Mouse (Mus musculus): ENCODE measurements around the gene Cadm2.

Cadm2 gene

DNA sequence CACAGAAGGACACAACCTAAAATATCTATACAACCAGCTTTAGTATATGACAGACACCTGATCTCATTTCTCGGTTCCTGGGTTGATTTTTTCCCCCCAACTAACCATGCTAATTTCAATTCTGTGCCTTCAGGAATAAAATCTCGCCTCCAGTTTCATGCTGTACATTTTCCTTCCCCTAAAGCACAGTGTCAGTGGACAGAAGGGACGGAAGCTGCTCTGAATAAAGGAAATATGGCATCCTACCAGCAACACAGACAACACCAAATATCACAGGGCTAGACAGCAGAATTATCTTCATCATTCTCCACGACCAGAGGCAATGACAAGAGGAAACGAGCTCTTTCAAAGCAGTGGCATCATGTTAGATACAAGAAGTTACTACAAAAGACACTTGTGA lies 498.2 kb downstream of the Cadm2 start:
- no peak for DNase-seq

DNA sequence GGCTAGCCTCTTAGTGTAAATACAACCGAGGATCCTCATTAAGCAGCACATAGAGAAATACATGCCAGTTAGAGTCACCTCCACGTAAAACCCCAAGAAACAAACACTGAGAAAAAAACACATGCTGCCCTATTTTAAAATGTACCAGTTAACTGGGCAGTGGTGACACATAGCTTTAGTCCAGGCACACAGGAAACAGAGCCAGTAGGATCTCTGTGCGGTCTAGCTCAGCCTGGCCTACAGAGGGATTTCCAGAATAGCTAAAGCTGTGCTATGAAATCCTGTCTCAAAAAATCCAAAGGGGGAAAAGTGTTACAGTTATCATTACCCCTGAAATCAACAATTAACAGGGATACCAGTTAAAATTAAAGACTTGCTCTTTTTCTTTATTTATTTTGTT lies 498.9 kb downstream of the Cadm2 start:
- no peak for DNase-seq

DNA sequence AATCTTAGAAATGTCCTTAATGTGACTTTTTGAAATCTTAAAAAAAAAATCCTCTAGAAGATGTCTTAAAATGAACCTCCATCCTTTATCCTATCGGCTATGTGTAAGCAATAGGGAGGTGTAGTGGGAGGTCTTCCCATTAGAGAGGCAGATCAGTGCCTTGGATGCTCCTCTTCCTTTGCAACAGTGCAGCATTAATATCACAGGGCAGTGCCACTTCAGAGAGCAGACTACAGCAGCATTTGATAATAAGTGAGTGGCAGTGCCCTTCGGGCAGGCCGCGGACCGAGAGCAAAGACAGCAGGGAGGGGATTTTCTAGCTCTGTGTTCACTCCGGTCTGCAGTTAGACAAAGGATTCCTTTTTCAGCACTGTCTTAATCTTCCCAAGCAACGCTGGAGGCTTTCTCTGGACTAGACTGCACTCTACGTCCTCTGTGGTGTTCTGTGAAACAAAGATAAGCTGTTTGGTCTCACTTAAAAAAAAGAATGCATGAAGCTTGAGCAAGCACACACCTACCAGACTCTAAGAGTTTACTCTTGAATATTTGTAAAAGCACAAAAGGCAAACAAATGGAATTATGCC lies 514.1 kb downstream of the Cadm2 start:
- DNase-seq, result no peak

DNA sequence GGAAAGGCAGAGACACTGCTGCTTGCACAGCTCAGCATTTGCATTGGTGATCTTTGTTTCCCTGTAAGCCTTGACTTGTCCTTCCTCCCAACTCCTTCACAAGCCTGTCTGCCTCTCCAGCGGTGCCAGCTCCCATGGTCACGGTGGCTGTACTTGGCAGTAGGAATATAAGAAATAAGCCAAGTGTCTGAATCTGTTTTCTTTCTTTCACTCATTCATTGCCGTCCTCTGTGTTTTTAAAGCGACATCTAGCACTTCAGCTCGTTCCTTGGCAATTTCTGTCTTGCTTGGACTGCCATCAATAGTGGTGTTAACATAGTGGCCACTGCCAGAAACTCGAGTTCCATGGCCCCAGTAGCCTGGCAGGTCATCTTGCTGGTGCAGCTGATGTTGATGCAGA lies 524.0 kb downstream of the Cadm2 start:
- no peak for DNase-seq

DNA sequence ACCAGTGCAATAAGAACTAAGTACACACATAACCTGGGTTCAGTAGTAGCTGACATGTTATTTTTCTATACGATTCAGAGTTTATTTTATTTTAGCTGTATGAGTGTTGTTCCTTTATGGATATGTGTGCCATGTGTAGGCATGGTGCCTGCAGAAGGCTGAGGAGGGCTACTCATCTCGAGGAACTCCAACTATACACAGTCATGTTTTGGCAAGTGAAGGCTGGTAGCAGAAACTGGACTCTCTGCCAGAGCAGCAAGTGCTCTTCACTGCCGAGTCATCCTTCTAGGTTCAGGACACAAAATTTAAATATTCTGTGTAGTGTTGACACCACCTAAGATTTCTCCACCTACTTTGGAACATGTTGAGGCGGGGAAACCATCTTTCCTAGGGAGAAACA lies 524.8 kb downstream of the Cadm2 start:
- DNase-seq, result no peak

DNA sequence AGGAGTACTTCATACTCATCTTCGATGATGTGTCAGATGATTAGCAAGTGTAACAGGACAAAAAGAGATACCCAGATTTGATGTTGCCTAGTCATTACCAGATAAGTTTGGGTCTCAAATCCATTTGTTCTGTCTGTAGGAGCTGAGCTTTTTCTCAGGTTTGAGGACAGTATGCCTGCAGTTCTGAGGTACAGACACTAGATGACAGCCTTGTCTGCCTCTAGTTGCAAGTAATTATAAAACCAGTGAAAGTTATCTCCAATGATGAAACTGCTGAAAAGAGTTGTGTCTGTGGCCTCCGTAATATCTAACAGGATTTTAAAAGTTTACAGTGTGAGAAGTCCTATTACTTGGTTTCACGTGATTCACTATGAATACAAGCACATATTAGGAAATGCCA lies 531.0 kb downstream of the Cadm2 start:
- peak in 1 of 2 experiments; percentile 4 for DNase-seq

DNA sequence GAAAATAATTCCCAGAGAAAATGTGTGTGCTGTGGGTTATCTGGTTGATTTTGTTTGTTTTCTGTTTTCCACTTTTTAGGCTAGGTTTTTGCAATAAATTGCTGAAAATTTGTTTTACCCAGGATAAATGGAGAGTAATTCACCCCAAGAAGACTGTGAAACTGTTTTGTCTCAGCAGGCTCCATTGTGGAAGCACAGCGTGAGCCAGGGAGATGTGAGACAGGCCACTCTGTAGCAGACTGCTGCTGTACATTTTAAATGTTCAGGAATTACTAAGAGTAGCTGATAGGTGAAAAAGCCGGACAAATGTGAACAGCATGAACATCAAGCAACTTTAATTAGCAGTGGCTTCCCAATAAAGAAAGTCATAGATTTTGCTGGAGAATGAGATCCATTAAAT lies 541.4 kb downstream of the Cadm2 start:
- no peak for DNase-seq

DNA sequence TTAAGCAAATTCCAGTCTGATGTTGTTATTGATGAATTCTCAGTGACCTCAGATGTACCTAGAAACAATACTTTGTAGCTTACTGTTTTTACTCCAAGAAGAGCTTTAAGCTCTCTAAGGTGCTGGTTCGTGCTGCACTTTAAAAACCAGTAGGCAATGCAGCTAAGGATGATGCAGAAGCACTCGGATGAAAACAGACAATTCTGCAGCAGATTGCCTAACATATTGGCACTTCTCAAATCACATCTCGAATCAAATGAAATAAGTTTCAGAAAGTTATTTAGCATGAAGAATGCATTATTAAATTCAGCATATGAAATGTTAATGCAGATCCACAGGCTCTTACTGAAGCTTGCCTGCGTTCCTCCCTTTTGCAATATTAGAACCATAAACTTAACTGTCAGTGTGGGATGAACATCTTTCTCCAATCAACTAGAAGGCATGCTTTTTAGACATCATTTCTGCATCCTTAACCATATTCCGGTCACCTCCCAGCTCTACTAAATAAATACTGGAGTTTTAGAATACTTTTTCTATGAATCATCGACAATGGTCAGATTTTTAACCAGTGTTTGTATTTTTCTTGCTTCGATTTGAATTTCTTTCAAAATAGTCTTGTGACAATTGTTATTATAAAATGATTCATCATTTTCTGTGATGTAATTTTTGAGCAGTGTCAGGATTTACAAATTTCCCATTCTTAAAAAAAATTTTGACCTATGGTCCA lies 544.4 kb downstream of the Cadm2 start:
- DNase-seq, result no peak

DNA sequence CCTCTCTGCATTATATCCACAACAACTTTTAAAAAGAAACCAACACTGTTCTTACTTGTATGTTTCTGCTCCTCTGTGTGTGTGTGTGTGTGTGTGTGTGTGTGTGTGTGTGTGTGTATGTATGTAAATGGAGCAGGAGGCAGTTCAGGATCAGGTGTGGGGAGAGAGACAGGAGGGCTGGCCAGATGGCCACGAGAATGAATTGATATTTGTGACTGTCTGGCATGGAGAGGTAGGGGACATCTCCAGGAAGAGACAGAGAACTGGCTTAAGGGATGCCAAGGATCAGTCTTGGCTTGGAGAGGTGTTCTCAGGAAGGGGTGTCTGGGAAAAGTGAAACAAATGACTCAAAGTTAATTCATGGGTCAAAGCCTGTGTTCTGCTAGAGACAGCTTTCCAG lies 552.2 kb downstream of the Cadm2 start:
- no peak for DNase-seq

DNA sequence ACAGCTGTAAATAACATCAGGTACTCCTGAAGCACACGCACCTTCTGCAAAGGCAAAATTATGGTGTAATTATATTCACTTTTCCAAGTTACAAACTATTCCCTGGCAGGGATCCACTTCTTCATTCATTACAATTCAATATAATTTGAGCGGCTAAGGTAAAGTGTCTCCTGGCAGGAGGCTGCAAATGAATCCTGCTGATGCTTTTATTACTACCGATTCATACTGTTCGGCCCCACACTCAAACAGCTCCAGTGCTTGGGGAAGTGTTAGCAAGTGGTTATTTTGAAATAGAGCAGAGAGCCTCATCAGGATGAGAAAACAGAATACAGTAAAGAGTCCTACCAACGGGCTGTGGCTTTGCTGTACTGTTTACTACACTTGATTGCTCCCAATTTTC lies 589.8 kb downstream of the Cadm2 start:
- DNase-seq, result no peak

DNA sequence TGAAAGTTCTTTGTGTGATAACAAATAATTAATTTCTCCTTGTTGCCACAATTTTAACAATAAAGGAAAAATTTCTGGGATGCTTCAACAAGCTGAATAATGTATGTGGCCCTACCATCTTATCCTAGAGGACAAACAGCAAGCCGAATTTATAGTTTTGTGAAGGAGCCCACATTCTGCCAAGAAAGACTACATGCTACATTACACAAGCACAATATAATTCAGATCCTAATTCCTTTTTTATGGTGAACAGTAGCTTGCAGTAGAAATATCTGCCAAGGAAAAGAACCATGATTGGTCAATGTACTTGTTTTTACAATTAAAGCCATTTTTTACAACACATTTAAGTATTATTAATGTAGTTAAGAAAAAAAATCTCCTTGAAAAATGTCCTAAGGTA lies 600.9 kb downstream of the Cadm2 start:
- no peak for DNase-seq

DNA sequence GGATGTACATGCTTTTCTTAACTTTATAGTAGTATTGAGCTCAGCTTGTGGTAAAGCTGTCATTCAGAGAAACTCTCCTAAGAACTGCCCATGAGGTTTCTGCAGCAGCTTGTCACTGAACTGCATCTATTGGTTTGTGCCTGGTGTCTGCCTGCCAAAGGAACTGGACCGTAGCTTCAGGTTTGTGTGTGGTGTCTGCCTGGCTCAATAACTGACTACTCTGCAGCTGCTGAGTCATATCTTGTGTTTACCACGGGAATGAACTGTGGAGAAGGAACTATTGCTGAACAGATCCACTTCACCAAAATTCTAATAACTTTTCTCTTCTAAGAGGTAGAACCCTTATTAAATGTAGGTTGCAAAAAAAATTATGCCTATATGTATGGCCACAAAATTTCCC lies 603.0 kb downstream of the Cadm2 start:
- DNase-seq, result no peak

DNA sequence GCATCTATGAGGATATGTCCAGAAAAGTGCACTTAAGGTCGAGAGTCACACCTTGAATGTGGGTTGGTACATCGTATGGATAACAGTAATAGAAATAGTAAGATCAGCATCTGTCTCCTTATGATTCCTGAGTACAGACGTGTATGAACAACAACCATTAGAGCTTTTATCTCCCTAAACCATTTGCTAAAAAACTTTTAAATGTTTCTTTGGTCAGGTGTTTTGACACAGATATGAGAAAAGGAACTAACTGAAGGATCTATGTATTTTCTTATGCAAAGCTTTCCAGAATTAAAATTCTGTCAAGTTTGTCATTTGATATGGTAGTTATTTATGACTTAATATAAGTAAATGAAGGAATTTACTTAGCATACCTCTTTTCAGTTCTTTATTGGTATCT lies 617.5 kb downstream of the Cadm2 start:
- no peak for DNase-seq

DNA sequence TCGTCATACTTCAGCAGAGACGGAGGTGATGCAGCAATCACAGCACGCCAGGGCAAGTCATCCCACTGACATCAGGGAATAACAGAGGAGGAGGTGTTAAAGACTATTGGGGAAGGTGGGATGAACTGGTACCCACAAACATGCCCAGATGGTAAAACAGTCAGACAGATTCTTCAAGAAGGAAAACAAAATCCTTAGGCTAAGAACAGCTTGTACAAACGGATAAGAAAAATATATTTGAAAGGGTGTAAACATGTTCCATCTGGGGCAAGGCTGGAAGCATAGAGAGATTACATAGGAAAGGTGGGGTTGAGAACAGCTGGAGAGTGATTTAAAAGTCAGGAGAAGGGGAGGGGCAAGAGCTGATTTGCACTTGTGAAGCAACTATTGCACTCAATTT lies 619.0 kb downstream of the Cadm2 start:
- no peak for DNase-seq

DNA sequence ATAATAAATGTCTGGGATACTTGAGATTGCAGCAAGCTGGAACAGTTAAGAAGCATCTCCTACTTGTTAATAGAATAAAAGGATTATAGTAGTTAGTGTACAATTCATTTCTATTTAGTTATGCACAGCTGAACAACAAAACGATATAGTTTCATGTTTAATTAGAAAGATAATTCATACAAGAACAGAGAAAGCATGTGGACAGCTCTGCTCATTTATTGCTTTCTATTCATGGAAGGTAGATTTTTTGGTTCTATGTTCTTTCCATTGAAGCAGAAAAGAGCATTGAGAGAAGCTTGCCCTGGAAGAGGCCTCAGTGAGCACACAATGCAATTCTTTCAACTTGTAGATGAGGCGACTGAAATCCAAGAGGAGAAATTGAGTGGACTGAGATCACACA lies 623.2 kb downstream of the Cadm2 start:
- no peak for DNase-seq

DNA sequence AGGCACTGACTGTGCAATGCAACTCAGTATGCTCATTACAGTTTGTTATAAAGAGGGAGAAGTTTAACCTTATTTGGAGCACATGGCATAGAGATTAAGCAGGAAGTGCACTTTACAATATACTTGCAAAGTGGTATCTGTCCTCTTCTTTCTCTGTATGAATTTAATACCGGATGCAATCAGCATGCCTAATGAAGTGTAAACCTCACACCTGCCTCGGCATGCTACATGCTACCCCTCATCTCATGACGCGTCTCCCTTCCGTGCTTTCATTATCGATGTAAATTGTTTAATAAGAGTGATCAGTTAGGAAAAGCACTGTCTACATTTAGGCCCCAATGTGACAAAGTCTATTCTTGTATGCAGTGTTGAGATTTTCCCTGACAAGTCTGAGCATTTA lies 633.0 kb downstream of the Cadm2 start:
- no peak for DNase-seq

DNA sequence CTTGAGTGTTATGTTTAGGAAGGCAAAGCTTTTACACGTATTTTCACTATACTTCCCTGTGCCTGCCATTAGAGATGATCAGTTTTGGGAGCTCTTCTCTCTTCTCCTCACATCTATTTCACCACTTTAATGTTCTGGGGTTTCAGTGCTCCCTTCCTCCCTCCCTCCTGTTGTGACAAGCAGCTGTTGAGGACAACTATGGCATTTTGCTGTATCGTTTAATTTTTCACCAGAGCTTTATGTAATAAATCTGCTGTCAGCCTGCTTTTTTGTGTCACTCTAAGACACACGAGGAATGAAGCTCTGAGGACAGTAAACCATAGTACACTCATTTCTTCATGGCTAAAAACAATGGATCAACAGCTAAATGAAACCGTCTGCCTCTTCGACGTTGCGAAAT lies 633.8 kb downstream of the Cadm2 start:
- DNase-seq, result no peak

DNA sequence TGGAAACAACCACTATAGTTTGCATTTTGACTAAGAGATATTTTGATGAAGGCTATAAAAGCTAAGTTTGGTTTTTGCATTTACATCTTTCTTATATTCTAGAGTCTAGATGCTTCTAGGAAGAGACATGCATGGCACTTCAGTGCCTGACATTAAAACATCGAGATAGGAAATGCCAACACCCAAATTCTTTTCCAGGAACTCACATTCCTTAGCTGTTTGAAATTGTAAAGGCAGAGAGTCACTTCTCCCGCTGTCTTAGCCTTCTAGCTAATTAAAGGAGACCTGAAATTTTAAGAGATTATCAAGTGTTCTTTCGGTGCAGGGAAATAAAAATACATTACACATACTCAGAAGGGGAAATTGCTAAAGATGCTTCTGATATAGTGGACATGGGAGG lies 649.8 kb downstream of the Cadm2 start:
- no peak for DNase-seq

DNA sequence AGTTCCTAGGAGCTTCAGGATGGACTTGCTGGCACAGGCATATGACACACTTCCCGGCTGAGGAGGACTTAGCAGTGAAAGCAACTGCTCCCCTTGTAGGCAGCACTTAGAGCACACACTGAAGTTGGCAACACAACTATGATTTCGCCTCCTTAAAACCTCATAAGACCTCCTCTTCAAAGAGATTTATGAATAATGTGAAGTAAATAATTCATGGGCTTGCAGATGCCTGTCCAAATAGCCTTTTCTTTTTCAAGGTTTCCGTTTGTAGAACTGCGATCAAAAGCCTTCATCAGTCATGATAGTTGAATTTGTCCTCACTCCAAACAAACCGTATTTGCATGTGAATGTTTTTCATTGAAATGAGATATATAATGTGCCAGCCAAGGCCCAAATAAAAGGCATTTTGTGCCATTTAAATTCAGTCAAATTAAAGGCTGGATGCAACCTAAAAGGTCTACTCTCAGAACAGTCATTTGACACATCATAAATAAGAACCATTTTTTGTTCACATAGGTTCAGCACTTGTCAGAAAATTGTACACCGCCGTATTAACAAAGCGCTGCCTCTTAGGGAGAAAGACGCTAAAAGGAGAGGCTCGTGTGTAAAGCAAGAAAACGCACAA lies 651.1 kb downstream of the Cadm2 start:
- no peak for DNase-seq

DNA sequence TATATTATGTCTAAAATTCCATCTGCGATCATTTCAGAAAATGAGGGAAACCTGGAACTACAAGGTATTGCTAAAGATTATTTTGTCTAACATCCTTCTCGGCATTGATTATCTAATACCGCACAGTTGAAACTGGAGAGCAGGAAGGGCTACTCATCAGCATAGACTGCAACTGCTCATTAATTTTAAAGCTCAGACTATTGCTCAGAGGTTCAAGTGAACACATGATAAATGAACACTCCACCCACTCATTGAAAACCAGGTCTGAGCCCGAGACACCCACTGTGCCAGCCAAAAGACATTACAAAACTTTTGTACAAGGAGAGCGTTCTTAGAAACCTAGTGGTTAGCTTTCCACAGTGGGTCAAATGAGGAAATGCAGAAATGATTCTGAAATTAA lies 652.4 kb downstream of the Cadm2 start:
- no peak for DNase-seq

DNA sequence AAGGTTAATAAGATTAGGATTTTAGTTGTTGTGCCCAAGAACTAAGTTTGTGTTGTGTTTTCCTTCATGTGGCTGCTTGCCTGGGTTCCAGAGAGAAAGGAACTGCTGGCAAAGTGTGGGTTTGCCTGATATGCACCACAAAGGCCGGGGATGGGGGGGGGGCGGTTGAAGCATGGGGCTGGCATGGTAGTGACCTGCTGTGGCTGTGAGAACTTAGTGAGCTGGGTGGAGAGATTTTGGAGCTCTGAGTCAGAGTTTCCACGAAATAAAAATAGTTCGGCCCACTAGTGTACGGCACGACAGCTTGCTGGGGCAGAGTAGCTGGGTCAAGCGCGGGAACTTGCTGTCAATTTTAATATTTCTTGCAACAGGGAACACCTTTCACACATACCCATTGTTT lies 653.0 kb downstream of the Cadm2 start:
- no peak for DNase-seq

DNA sequence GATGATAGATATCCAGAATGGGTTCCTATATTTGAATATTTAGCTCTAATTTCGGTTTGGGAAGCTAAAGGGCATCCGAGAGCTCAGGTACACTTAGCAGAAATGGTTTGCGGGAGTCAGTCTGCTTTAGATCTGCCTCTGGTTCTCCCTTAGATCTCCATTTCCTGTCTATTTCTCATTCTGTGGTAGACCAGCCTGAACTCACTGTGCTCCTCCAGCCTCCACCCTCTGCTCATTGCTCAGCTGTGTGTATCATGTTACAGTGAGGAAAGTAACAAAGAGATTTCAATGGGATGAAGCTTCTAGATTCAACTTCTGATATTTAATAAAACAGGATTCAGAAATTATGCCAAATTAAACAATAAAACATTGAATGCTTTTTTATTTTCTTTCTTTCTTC lies 661.6 kb downstream of the Cadm2 start:
- no peak for DNase-seq

DNA sequence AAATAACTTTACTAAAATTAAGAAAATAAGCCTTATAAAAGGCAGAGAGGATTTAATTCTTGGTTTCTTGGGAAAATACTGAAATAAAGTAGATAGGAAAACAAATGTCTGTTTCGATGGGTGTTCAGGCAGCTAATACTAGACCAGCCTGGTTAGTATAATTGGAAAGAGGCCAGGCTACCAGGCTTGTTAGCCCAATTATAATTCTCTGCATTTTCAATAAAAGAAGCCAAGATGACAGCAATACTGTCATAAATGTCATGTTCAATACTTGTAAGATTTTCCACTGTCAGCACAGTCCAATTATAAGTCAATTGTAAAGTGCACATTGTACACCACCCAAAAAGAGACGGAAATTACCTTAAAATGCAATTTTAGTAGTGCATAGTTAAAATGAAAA lies 664.8 kb downstream of the Cadm2 start:
- DNase-seq, result no peak

DNA sequence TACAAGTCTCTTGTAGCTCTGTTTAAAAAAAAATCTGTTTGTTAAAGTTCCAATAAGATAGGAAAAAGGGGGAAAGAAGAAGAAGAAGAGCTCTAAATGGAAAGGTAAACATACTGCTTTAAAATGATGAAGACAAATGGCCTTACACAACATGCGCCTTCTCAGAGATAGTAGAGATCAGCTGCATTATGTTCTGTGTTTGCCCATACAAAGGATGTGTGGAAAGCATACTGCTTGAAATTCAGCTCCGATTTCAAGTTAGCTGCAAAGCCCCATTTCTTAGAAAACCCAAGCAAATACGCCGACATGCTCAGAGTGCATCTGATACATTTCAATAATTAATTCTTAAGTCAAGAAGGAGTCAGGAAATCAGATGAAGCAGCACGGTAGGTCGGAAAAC lies 684.4 kb downstream of the Cadm2 start:
- DNase-seq, result no peak

DNA sequence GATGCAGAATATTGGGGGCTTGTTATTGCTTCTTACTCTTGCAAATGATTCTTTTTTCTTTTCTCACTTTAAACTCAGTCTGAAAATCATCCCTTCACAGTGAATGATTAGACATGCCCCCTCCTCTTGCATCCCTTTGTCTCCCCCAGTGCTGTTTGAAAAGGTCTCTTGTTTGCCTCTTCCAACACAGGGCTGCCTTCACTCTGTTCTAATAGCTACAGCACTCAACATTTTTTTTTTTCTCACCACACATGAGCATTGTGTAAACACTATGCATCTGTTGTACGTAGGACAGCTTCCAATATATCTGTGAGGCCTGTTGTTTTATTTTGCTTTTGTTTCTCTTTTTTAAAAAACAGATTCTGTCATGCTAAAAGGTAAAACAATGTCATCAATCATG lies 695.2 kb downstream of the Cadm2 start:
- DNase-seq, result no peak

Data from kidney, postnatal 4 days (tissue).